Mouse (Mus musculus): ENCODE results near the gene Cd200r3. TPM values are rescaled to one million over a fixed set of nuclear protein-coding genes. Genes with fewer than 3 reads are reported as not detected.

Gene Cd200r3
- total and polyA plus RNA-seq, 2 experiments from 2014 or later, result 0.16 TPM; not detected in 1

- H3K4me3 ChIP-seq (ENCODE audit: low read depth, low read length), result no peak overlapping the region
- H3K9me3 ChIP-seq (ENCODE audit: low read length), result no peaks in the 10 kb centered on the region
- no peak overlapping the region for H3K4me2 ChIP-seq (ENCODE audit: low read depth)
- no peak for DNase-seq
- H3K9ac ChIP-seq, result no peak overlapping the region
- H3K27me3 ChIP-seq (ENCODE audit: insufficient read depth, low read length), result no peaks in the 10 kb centered on the region
- no peak for ATAC-seq
- 58% methylated on average over 2 of the region's 2 CpGs for WGBS
- no peaks in the 10 kb centered on the region for H3K4me1 ChIP-seq (ENCODE audit: insufficient read depth)
- TF ChIP-seq CTCF (IDR thresholded peaks at IDR 0.05; ENCODE audit: low read depth), result no peak
- H3K36me3 ChIP-seq (ENCODE audit: insufficient read depth), result no peaks in the 10 kb centered on the region
- H3K27ac ChIP-seq (ENCODE audit: low read depth, low read length), result no peak overlapping the region
These were observed 87.3 kb downstream of the Cd200r3 start for GRCm38 (mm10) chr16:45030796-45031195.

Other genes with a start within 250 kb of the Cd200r3 start
- gene Nepro, start 219.4 kb upstream of the Cd200r3 start, total RNA-seq (2014; rRNA removed), result 4.0 and 5.4 TPM in 2 replicates
- 1.7 and 2.2 TPM in 2 replicates for gene Nepro, start 219.4 kb upstream of the Cd200r3 start, polyA plus RNA-seq (2015; fragmentation: Nextera tagmentation; extraction: Ambion mirVana)
- gene Gtpbp8, start 197.3 kb upstream of the Cd200r3 start, total RNA-seq (2014; rRNA removed), result 28.6 and 45.3 TPM in 2 replicates
- gene Gtpbp8, start 197.3 kb upstream of the Cd200r3 start, polyA plus RNA-seq (2015; fragmentation: Nextera tagmentation; extraction: Ambion mirVana), result 26.9 and 32.0 TPM in 2 replicates
- gene Cd200r1, start 177.9 kb upstream of the Cd200r3 start, total RNA-seq (2014; rRNA removed), result 0.69 and 1.5 TPM in 2 replicates
- 0.34 and 0.36 TPM in 2 replicates for gene Cd200r1, start 177.9 kb upstream of the Cd200r3 start, polyA plus RNA-seq (2015; fragmentation: Nextera tagmentation; extraction: Ambion mirVana)
- 0.38 TPM in 1 of 2 replicates, not detected in the other for gene Cd200r4, start 131.9 kb upstream of the Cd200r3 start, total RNA-seq (2014; rRNA removed)
- 0.19 and 0.22 TPM in 2 replicates for gene Cd200r4, start 131.9 kb upstream of the Cd200r3 start, polyA plus RNA-seq (2015; fragmentation: Nextera tagmentation; extraction: Ambion mirVana)
- not detected in 2 replicates for gene Cd200r2, start 76.6 kb upstream of the Cd200r3 start, total RNA-seq (2014; rRNA removed)
- not detected in 2 replicates for gene Cd200r2, start 76.6 kb upstream of the Cd200r3 start, polyA plus RNA-seq (2015; fragmentation: Nextera tagmentation; extraction: Ambion mirVana)
- gene Ccdc80, start 149.7 kb downstream of the Cd200r3 start, total RNA-seq (2014; rRNA removed), result 11.5 and 15.9 TPM in 2 replicates
- 19.5 and 22.4 TPM in 2 replicates for gene Ccdc80, start 149.7 kb downstream of the Cd200r3 start, polyA plus RNA-seq (2015; fragmentation: Nextera tagmentation; extraction: Ambion mirVana)
- 28.7 and 34.7 TPM in 2 replicates for gene Slc35a5, start 215.0 kb downstream of the Cd200r3 start, total RNA-seq (2014; rRNA removed)
- gene Slc35a5, start 215.0 kb downstream of the Cd200r3 start, polyA plus RNA-seq (2015; fragmentation: Nextera tagmentation; extraction: Ambion mirVana), result 25.2 and 29.4 TPM in 2 replicates
- 24.9 and 27.3 TPM in 2 replicates for gene Atg3, start 215.1 kb downstream of the Cd200r3 start, total RNA-seq (2014; rRNA removed)
- 52.2 and 54.9 TPM in 2 replicates for gene Atg3, start 215.1 kb downstream of the Cd200r3 start, polyA plus RNA-seq (2015; fragmentation: Nextera tagmentation; extraction: Ambion mirVana)

All from forebrain, postnatal 0 days (tissue).